Mouse (Mus musculus) heart, embryonic 14.5 days (tissue): ENCODE results near the gene Ets1. TPM values are rescaled to one million over a fixed set of nuclear protein-coding genes. Genes with fewer than 3 reads are reported as not detected.

Experiments used
- ATAC-seq: fragments of 200-750 bp; cut with Nextera tagmentation; 2 replicates; pipeline ENCODE4 v1.8.0; 2017; ENCODE audit warnings: low read depth, moderate TSS enrichment; ENCODE audit not compliant: insufficient number of reproducible peaks, insufficient read depth, low FRiP score
- H3K27ac ChIP-seq, 2 experiments: fragments of 200-500 bp in 1 of 2; fragments of 300-500 bp in 1 of 2; sonication (generic) in 1 of 2; replicated peaks in 1 of 2; 2 replicates each; pipeline ENCODE4 v1.5.1; 2012 to 2014; ENCODE audit warnings: low read depth in 2 of 2, low read length in 2 of 2, control low read depth in 1 of 2, mild to moderate bottlenecking in 1 of 2, mixed read lengths in 1 of 2; ENCODE audit not compliant: control insufficient read depth in 1 of 2, insufficient read depth in 1 of 2
- H3K27me3 ChIP-seq: fragments of 300-500 bp; sonication (generic); 2 replicates; pipeline ENCODE4 v1.6.1; 2014; ENCODE audit warnings: mild to moderate bottlenecking, low read length, control low read depth; ENCODE audit not compliant: control insufficient read depth, insufficient read depth
- H3K36me3 ChIP-seq: fragments of 300-500 bp; sonication (generic); 2 replicates; pipeline ENCODE4 v1.6.1; 2014; ENCODE audit warnings: mild to moderate bottlenecking, control low read depth, low read length, mixed read lengths; ENCODE audit not compliant: control insufficient read depth, insufficient read depth
- H3K4me1 ChIP-seq, 2 experiments: fragments of 200-500 bp in 1 of 2; fragments of 300-500 bp in 1 of 2; sonication (generic) in 1 of 2; 2 replicates each; pipeline ENCODE4 v1.6.1; 2012 to 2014; ENCODE audit warnings: low read length in 2 of 2, control low read depth in 1 of 2, mixed read lengths in 1 of 2; ENCODE audit not compliant: control insufficient read depth in 2 of 2, insufficient read depth in 2 of 2
- H3K4me2 ChIP-seq: fragments of 300-500 bp; sonication (generic); 2 replicates; pipeline ENCODE4 v1.6.1; 2014; ENCODE audit warnings: mild to moderate bottlenecking, low read length
- H3K4me3 ChIP-seq, 2 experiments: fragments of 200-500 bp in 1 of 2; fragments of 300-500 bp in 1 of 2; sonication (generic) in 1 of 2; 2 replicates each; pipeline ENCODE4 v1.5.1; 2012 to 2014; ENCODE audit warnings: low read length in 2 of 2, mild to moderate bottlenecking in 2 of 2, control low read depth in 1 of 2, low read depth in 1 of 2, moderate library complexity in 1 of 2; ENCODE audit not compliant: control insufficient read depth in 1 of 2, insufficient read depth in 1 of 2
- H3K9ac ChIP-seq: fragments of 300-500 bp; sonication (generic); 2 replicates; pipeline ENCODE4 v1.6.1; 2014; ENCODE audit warnings: mild to moderate bottlenecking, low read length
- H3K9me3 ChIP-seq: fragments of 300-500 bp; sonication (generic); 2 replicates; pipeline ENCODE4 v1.6.1; 2016; ENCODE audit warnings: low read length, control low read depth; ENCODE audit not compliant: control insufficient read depth
- WGBS: fragments of 180-500 bp; shearing (Covaris S2); extraction: QIAGEN DNeasy Blood & Tissue Kit; methylation state at CpG from one replicate; pipeline ENCODE4 v1.1.7; 2014; 5-methylcytosine and 5-hydroxymethylcytosine counted together
- polyA plus RNA-seq: library from polyadenylated mRNA; unstranded; fragments of >200 nt; fragmentation: Nextera tagmentation; extraction: Ambion mirVana; gene quantifications from 2 replicates; pipeline ENCODE4 v1.2.1, GENCODE M21; 2014

Gene Ets1
- polyA plus RNA-seq, 1 experiment from 2014 or later: 44.1 TPM

DNA sequence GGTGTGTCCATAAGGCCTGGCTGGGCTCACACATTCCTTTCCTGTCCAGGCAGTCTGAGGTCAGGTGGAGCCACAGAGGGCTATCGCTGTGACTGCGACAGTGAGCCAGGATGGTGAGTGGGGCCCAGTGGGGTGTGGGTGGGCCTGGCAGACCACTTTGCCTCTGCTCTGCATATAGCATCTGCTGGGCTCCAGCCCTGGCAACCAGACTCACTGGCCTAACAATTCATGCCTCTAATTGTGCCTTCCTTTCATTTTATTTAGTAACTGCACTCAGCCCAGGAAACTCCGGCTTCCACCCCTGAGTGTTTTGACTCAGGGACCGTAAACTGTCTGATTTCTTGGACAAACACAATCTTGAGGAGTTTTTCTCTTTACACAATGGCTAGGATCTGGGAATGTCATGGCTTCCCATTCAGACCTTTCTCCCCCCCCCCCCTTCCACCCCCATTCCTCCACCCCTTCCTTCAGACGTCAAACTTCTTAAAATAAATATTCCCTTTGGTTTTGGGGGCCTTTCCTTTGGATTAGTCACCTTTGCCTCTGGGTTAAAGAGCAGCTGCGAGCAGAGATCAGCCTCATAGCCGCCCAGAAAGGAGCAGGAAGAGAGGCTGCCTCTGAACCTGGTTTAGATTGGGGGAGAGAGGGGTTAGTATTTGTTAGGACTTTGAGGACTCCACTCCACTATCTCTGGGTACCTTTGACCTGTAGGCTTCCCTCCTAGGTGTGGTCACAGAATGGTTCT is 40.8 kb upstream of the Ets1 start:
- 60% methylated on average over 7 of the region's 7 CpGs for WGBS
- no peak for ATAC-seq
- Histone ChIP-seq H3K27me3 (no peaks in the 10 kb centered on the region), H3K4me1 (peaks cover 4 to 10% of the 10 kb centered on the region in 2 experiments; a peak in 3 of 4 replicates), H3K27ac (peak overlapping the region in 1 of 2 experiments; percentile 49; a peak in 2 of 4 replicates), H3K4me3 (no peak overlapping the region), H3K9ac (no peak overlapping the region), H3K4me2 (no peak overlapping the region), H3K9me3 (no peaks in the 10 kb centered on the region), H3K36me3 (no peaks in the 10 kb centered on the region)

- Histone ChIP-seq H3K4me3 (no peak overlapping the region), H3K4me1 (peaks cover 4 to 10% of the 10 kb centered on the region in 2 experiments; a peak in 3 of 4 replicates), H3K9me3 (no peaks in the 10 kb centered on the region), H3K27me3 (no peaks in the 10 kb centered on the region), H3K27ac (no peak overlapping the region), H3K4me2 (no peak overlapping the region), H3K9ac (no peak overlapping the region), H3K36me3 (no peaks in the 10 kb centered on the region)
- WGBS: 81% methylated on average over 8 of the region's 8 CpGs
- ATAC-seq: no peak
Measured at GRCm38 (mm10) chr9:32596366-32596765, 39.7 kb upstream of the Ets1 start.

GRCm38 (mm10) chr9:32601953-32602352 is 34.1 kb upstream of the Ets1 start:
- H3K27ac ChIP-seq: no peak overlapping the region
- H3K27me3 ChIP-seq: no peaks in the 10 kb centered on the region; the same call in 1 of the 2 replicates
- H3K4me2 ChIP-seq: no peak overlapping the region
- no peaks in the 10 kb centered on the region for H3K9me3 ChIP-seq
- no peak for ATAC-seq
- H3K36me3 ChIP-seq: no peaks in the 10 kb centered on the region
- peaks cover 2% of the 10 kb centered on the region in 2 experiments; a peak in 1 of 4 replicates for H3K4me1 ChIP-seq
- WGBS: 79% methylated on average over 5 of the region's 5 CpGs
- H3K9ac ChIP-seq: no peak overlapping the region
- H3K4me3 ChIP-seq: no peak overlapping the region

DNA sequence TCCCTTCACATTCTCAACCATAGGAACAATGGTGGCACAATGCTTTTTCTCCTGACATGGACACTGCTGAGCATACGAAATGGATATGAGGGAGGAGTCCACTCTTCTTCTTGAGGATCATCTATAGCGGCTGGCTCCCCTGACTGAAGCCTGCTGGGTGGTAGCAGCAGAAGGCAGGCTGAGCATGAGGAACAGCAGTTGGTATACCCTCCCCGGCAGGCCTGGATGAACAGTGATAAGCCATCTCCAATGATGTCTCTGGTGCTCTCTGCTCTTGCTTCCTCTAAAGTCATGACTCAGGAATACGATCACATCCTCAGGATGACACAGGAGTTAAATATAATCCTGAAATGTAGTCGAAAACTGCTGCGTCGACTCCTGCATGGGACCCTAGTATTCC is 32.9 kb upstream of the Ets1 start:
- Histone ChIP-seq H3K27ac (no peak overlapping the region), H3K4me1 (peaks cover 2 to 5% of the 10 kb centered on the region in 2 experiments; a peak in 2 of 4 replicates), H3K9ac (no peak overlapping the region), H3K4me2 (no peak overlapping the region), H3K9me3 (no peaks in the 10 kb centered on the region), H3K4me3 (no peak overlapping the region), H3K27me3 (no peaks in the 10 kb centered on the region; the same call in 1 of the 2 replicates), H3K36me3 (no peaks in the 10 kb centered on the region)
- WGBS: 67% methylated on average over 7 of the region's 7 CpGs
- ATAC-seq: no peak

- Histone ChIP-seq H3K27me3 (no peaks in the 10 kb centered on the region; the same call in 1 of the 2 replicates), H3K4me1 (peaks cover 2 to 5% of the 10 kb centered on the region in 2 experiments; a peak in 2 of 4 replicates), H3K9ac (no peak overlapping the region), H3K27ac (no peak overlapping the region), H3K9me3 (no peaks in the 10 kb centered on the region), H3K4me2 (no peak overlapping the region), H3K36me3 (no peaks in the 10 kb centered on the region), H3K4me3 (no peak overlapping the region)
- 30% methylated on average over 7 of the region's 7 CpGs for WGBS
- no peak for ATAC-seq
Measured at GRCm38 (mm10) chr9:32607218-32607617, 28.8 kb upstream of the Ets1 start.

DNA sequence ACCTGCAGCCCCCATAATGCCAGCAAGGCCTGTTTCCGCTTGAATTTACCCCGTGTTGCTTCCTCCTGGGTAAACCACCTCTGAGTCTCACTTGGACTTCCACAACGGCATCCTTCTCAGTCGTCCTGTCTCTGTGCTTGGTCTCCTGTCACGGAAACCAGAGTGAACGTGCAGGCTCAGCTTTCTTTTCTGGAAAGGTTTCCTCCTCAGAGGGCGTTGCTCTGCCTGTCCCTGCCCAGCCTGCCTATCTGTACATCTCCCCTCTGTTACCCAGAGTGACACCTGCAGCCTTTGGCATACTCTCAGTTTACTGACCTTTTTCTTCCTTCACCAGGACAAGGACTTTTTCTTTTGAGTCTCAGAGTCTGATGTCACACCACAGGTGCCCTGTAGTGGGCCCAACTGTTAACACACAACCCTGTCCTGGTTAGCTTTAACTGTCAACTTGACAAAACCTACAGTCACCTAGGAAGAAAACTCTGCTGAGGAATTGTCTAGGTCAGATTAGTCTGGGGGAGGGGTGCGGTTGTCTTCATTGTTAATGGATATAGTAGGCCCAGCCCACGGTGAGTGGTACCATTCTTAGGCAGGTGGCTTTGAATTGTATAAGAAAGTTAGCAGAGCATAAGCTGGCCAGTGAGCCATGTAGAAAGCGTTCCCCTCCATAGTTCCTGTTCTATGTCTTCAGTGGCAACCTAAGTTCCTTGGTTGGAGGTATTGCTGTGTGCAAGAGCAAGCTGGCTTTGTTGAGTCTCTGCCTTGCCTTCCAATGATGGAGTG is 27.0 kb upstream of the Ets1 start:
- Histone ChIP-seq H3K4me2 (no peak overlapping the region), H3K9me3 (no peaks in the 10 kb centered on the region), H3K9ac (no peak overlapping the region), H3K4me3 (no peak overlapping the region), H3K27ac (no peak overlapping the region), H3K36me3 (no peaks in the 10 kb centered on the region), H3K4me1 (peaks cover 2 to 5% of the 10 kb centered on the region in 2 experiments; a peak in 2 of 4 replicates), H3K27me3 (no peaks in the 10 kb centered on the region; the same call in 1 of the 2 replicates)
- no peak for ATAC-seq
- WGBS: 86% methylated on average over 10 of the region's 10 CpGs

DNA sequence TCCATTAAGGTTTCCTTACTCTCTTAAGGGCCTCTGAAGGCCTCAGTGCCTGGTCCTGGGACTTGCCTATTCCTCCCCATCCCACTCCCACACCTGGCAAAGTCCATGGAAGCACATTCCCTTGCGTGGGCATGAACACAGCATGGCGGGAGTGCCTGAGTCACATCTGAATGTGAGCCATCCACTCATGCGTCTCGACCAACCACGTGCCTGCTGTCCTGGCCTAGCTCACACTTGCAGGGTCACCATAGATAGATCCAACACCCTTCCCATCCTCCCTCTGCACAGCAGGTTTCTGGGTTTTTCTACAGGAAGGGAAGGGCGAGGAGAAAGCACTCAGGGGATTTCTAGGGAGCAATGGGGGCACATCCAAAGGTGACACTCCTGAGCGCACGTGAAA is 25.8 kb upstream of the Ets1 start:
- ATAC-seq: no peak
- Histone ChIP-seq H3K36me3 (no peaks in the 10 kb centered on the region), H3K9ac (no peak overlapping the region), H3K27me3 (no peaks in the 10 kb centered on the region), H3K4me1 (peaks cover 0 to 5% of the 10 kb centered on the region in 2 experiments; a peak in 2 of 4 replicates), H3K4me2 (no peak overlapping the region), H3K9me3 (no peaks in the 10 kb centered on the region), H3K4me3 (no peak overlapping the region), H3K27ac (no peak overlapping the region)
- 85% methylated on average over 8 of the region's 8 CpGs for WGBS
